Mouse (Mus musculus): Measurements from ENCODE around the gene Tsen54.

DNA sequence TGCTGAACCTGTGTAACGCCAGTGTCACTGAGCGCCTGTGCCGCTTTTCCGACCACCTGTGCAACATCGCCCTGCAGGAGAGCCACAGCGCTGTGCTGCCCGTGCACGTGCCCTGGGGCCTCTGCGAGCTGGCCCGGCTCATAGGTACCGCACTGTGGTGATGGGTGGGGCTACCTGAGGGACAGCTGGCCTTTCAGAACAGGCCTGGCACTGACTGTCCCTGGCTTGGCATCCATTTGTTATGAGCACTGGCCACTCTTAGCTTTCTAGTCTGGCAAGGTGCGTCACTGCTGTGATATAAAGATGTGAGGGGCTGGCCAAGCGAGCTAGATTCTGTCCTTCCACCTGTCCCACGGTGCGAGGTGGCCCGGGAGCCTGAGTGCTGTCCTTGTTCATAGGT, 22.6 kb upstream of the Tsen54 start:
- TF ChIP-seq ZNF384 (IDR thresholded peaks at IDR 0.05; ENCODE audit: low read depth, low read length) (no peak), MAFK (IDR thresholded peaks at IDR 0.05; ENCODE audit: insufficient read depth, low read depth, low read length) (no peak), CHD2 (IDR thresholded peaks at IDR 0.05; ENCODE audit: low read depth, low read length) (no peak)

Data from ES-E14 (cell line).